In the genomic region with DNA sequence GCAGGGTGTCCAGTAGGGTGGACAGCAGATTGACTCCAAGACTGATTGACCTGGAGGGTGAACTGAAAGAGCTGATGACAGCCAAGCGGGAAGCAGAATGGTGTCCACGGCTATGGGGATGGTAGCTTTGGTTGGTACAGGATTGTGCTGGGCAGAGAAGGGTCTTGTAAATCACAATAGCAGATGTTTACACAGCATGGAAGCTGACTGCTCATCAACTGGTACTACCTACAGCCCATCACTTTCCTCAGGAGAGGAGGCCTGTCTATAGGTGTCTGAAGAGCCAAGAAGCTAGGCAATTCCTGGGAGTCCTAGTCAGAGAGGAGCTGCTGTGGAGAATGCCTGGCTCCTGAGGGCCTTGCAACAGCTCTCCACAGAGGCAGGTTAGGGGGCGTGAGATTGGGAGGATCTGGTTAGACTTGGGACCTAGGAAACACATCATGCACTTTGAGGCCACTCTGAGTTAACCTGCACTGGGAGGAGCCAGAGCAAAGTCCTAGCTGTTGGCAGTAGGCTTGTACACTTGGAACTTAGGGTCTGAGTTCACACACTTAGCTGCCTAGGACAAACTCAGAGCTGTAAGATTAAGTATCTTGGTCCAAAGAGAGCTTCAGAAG, we compare ENCODE assay signal across 13 mouse cellular contexts. TPM values are rescaled to one million over a fixed set of nuclear protein-coding genes. Genes with fewer than 3 reads are reported as not detected.
DNase-seq lines count a peak whose midpoint lies in the region; ATAC-seq and TF ChIP-seq lines count a peak whose summit lies in the region.
"Had no signal": no experiment of that assay in that cellular context is flagged by ENCODE, and none has a peak within 500 bp of the region (broad histone marks: within the 10 kb centered on the region; RNA-seq: fewer than 3 reads in every experiment).

No protein-coding gene starts in this region.

- no peak for ATAC-seq in cerebellum, adult (ENCODE audit: insufficient number of reproducible peaks, low FRiP score, low TSS enrichment)
- no peak for ATAC-seq in megakaryocyte, adult 5-6 weeks (ENCODE audit: poor library complexity, severe bottlenecking)
- no peak for ATAC-seq in stomach, postnatal 0 days (ENCODE audit: low FRiP score, low TSS enrichment)

- H3K36me3 ChIP-seq in megakaryocyte, embryonic 14.5 days (replicated peaks; ENCODE audit: low read length): peaks cover 47% of the 10 kb centered on the region
- peaks cover 19% of the 10 kb centered on the region for H3K36me3 ChIP-seq in stomach, postnatal 0 days (ENCODE audit: control insufficient read depth, insufficient read depth, low read length)

- H3K9me3 ChIP-seq in megakaryocyte, embryonic 14.5 days: no peaks in the 10 kb centered on the region
- no peaks in the 10 kb centered on the region for H3K9me3 ChIP-seq in stomach, postnatal 0 days (ENCODE audit: control insufficient read depth, low read length)
- H3K9me3 ChIP-seq: midbrain, embryonic 12.5 days had no signal

- 78% methylated on average over 3 of the region's 3 CpGs for WGBS in stomach, postnatal 0 days

- H3K4me3 ChIP-seq in megakaryocyte, embryonic 14.5 days (replicated peaks): peak overlapping the region; percentile 23
- no peak overlapping the region for H3K4me3 ChIP-seq in stomach, postnatal 0 days (ENCODE audit: low read depth, low read length)
- H3K4me3 ChIP-seq: midbrain, embryonic 12.5 days had no signal

- TF ChIP-seq CTCF in stomach, postnatal 0 days (IDR thresholded peaks at IDR 0.05; ENCODE audit: low read depth): no peak

- H3K4me2 ChIP-seq in stomach, postnatal 0 days (replicated peaks; ENCODE audit: low read depth): no peak overlapping the region
- H3K4me2 ChIP-seq: lung, embryonic 14.5 days; midbrain, embryonic 12.5 days had no signal

- peak; percentile 30 for DNase-seq in cerebellum, adult 9-10 months
- DNase-seq in liver (peak; percentile 40), adipocyte (ENCODE audit: low spot score) (no peak)
- DNase-seq in stomach, postnatal 0 days (ENCODE audit: low spot score): peak; percentile 61
- DNase-seq in natural killer cell, adult 2 months (ENCODE audit: low spot score in 2 of 2): no peak
- DNase-seq: adrenal gland, adult 2 months; gastrocnemius, postnatal 25 days had no signal

- no peak overlapping the region for H3K9ac ChIP-seq in stomach, postnatal 0 days (ENCODE audit: low read length)
- H3K9ac ChIP-seq: lung, embryonic 14.5 days; midbrain, embryonic 12.5 days had no signal

- no peak for TF ChIP-seq EP300 in stomach, postnatal 0 days (optimal IDR thresholded peaks at IDR 0.05)

- no peak overlapping the region for H3K27ac ChIP-seq in stomach, postnatal 0 days (replicated peaks)
- H3K27ac ChIP-seq: midbrain, embryonic 12.5 days had no signal

- peaks cover 74% of the 10 kb centered on the region for H3K4me1 ChIP-seq in megakaryocyte, embryonic 14.5 days
- peaks cover 8% of the 10 kb centered on the region for H3K4me1 ChIP-seq in stomach, postnatal 0 days (replicated peaks; ENCODE audit: control insufficient read depth, insufficient read depth)

- H3K27me3 ChIP-seq in megakaryocyte, embryonic 14.5 days (replicated peaks): no peaks in the 10 kb centered on the region
- no peaks in the 10 kb centered on the region for H3K27me3 ChIP-seq in stomach, postnatal 0 days (ENCODE audit: control insufficient read depth, insufficient read depth, low read length)
- H3K27me3 ChIP-seq: midbrain, embryonic 12.5 days had no signal

RNA-seq across cellular contexts. Expression of a gene that starts 3.4 kb away (rescaled TPM):
- 1,223 and 1,872 TPM in 2 replicates for polyA plus RNA-seq in megakaryocyte, embryonic 14.5 days (2012; ENCODE audit: insufficient read depth, low replicate concordance)
- 301 and 325 TPM in 2 replicates for total RNA-seq in megakaryocyte, adult 5-6 weeks (2015)
- total RNA-seq in megakaryocyte, adult 5-6 weeks (2017): 587 and 590 TPM in 2 replicates
- 858 and 892 TPM in 2 replicates for polyA plus RNA-seq in stomach, postnatal 0 days (2015; fragmentation: Nextera tagmentation; extraction: Ambion mirVana)

RNA-seq across cellular contexts. Expression of a gene that starts 5.0 kb away (rescaled TPM):
- polyA plus RNA-seq in megakaryocyte, embryonic 14.5 days (2012; ENCODE audit: insufficient read depth, low replicate concordance): 1,582 and 1,923 TPM in 2 replicates
- 506 and 521 TPM in 2 replicates for total RNA-seq in megakaryocyte, adult 5-6 weeks (2015)
- total RNA-seq in megakaryocyte, adult 5-6 weeks (2017): 226 and 275 TPM in 2 replicates
- 352 and 362 TPM in 2 replicates for polyA plus RNA-seq in stomach, postnatal 0 days (2015; fragmentation: Nextera tagmentation; extraction: Ambion mirVana)

RNA-seq across cellular contexts. Expression of a gene that starts 21.7 kb away (rescaled TPM):
- polyA plus RNA-seq in megakaryocyte, embryonic 14.5 days (2012; ENCODE audit: insufficient read depth, low replicate concordance): 25.9 and 253 TPM in 2 replicates
- 143 and 149 TPM in 2 replicates for total RNA-seq in megakaryocyte, adult 5-6 weeks (2015)
- 171 and 196 TPM in 2 replicates for total RNA-seq in megakaryocyte, adult 5-6 weeks (2017)
- polyA plus RNA-seq in stomach, postnatal 0 days (2015; fragmentation: Nextera tagmentation; extraction: Ambion mirVana): 213 TPM in 2 replicates

RNA-seq across cellular contexts. Expression of a gene that starts 21.7 kb away (rescaled TPM):
- 247 and 315 TPM in 2 replicates for polyA plus RNA-seq in megakaryocyte, embryonic 14.5 days (2012; ENCODE audit: insufficient read depth, low replicate concordance)
- 79.9 and 90.6 TPM in 2 replicates for total RNA-seq in megakaryocyte, adult 5-6 weeks (2015)
- 30.0 and 32.3 TPM in 2 replicates for total RNA-seq in megakaryocyte, adult 5-6 weeks (2017)
- 121 and 126 TPM in 2 replicates for polyA plus RNA-seq in stomach, postnatal 0 days (2015; fragmentation: Nextera tagmentation; extraction: Ambion mirVana)

RNA-seq across cellular contexts. Expression of a gene that starts 25.5 kb away (rescaled TPM):
- polyA plus RNA-seq in megakaryocyte, embryonic 14.5 days (2012; ENCODE audit: insufficient read depth, low replicate concordance): 0.25 TPM in 1 of 2 replicates, not detected in the other
- not detected in 2 replicates for total RNA-seq in megakaryocyte, adult 5-6 weeks (2015)
- total RNA-seq in megakaryocyte, adult 5-6 weeks (2017): not detected in 2 replicates
- polyA plus RNA-seq in stomach, postnatal 0 days (2015; fragmentation: Nextera tagmentation; extraction: Ambion mirVana): not detected in 2 replicates
- total RNA-seq: layer of hippocampus, postnatal 14 days had no signal
- polyA plus RNA-seq: lung, embryonic 14.5 days; midbrain, embryonic 12.5 days had no signal

Comparison
In these comparisons a context has a peak if more than half of its experiments do, and no peak if none do; other contexts are left out.
1. DNase-seq: peak in cerebellum, adult 9-10 months (single experiment), liver (single experiment) and stomach, postnatal 0 days (single experiment); none in natural killer cell, adult 2 months (0 of 2) and adipocyte (single experiment).